Mouse (Mus musculus) kidney, adult 2 months (tissue): Measurements from ENCODE around the gene Dynll2.

Source experiments
- CTCF ChIP-seq: fragments of 200-500 bp; conservative IDR thresholded peaks from 2 replicates; pipeline ENCODE4 v1.5.1; 2011; ENCODE audit warnings: low read depth, mild to moderate bottlenecking, control low read depth, low read length, moderate library complexity, mixed read lengths; ENCODE audit not compliant: insufficient read depth, insufficient read length
- POLR2A ChIP-seq: fragments of 200-500 bp; IDR thresholded peaks from one replicate; pipeline ENCODE4 v1.6.1; 2011; ENCODE audit warnings: low read depth, low read length, control low read depth

DNA sequence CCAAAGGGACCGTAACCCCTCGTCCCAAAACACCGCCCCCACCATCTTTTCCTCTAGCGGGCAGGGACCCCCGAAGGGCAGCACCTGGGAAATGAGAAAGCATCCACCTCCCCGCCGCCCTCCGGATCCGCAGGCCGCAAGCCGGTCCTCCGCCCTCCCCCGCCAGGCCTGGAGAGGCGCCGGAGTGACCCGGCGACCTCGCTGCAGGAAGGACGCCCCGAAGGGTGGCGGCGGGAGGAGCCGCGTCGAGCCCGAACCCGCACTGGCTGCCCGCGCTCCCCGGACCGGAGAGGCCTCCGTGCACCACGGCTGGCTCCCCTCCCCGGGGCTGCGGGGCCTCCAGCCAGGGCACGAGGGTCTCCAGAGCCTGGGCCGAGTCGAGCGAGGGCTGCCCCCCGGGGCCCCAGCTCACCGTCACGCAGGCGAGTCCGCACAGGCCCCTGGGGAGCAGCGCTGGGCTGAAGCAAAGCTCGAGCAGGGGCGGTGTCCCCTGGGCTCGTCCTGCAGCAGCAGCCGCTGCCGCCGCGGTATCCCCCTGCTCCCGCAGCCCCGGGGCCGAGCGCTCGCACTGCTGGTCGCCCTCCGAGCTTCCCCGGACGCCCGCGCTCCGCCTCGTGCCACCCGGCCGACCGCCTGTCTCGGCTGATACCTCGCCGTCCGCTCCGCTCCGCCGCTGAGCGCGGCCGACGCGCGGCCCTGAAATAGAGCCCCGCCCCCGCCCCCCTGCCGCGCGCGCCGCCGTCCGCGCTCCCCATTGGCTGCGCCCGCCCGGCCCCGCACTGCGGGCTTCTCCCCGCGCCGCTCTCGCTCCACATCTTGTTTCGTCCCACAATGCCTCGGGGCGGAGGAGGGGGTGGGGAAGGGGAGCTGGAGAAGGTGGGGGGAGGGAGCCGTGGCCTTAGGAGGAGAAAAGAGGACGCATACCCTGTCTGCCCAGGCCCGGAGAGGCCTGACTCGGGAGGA is at the start of gene Dynll2:
- no peak for TF ChIP-seq CTCF
- TF ChIP-seq POLR2A: peak; percentile 91
